ENCODE assay signal across 11 mouse cellular contexts in the genomic region with DNA sequence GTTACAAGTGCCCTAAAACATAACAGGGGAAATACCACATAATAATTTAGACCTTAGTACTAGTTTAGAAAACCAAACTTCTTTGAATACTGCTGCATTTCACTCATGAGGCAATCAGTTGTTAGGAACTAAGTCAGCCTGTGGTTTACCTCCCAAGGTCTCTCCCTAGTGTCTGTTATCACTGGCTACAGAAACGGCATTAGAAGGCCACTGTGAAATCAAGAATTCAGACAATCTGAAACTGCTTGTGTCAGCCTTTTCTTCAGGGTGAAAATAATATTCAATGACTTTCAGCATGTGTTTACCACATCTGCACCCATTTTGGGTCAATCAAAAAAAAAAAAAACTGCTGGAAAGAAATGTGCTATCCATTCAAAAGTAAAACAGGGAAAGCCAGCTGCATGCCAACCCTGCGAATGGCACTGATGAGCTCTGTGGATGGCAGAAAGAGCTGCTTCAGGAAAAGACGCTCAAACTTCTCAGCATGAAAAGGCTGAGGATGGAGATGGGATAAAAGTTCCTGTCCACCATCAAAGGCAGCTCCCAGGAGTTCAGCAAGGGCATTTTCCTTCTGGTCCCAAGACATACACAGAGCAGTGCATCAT. TPM values are rescaled to one million over a fixed set of nuclear protein-coding genes. Genes with fewer than 3 reads are reported as not detected.
"Had no signal": no experiment of that assay in that cellular context is flagged by ENCODE, and none has a peak within 500 bp of the region (broad histone marks: within the 10 kb centered on the region; RNA-seq: fewer than 3 reads in every experiment).

No protein-coding gene starts in this region.

- DNase-seq: kidney, adult 8-10 months; kidney, postnatal 25 days; layer of hippocampus, adult 9-11 months; layer of hippocampus, postnatal 36 days; liver; lung, adult 18-20 months; thymus, adult 18-20 months; thymus, postnatal 14 days had no signal

- ATAC-seq: midbrain, embryonic 15.5 days had no signal

RNA-seq across cellular contexts. Expression of a gene that starts 53.4 kb away (rescaled TPM):
- total RNA-seq: monocyte, adult 5-6 weeks; neutrophil, adult 5-6 weeks had no signal
